Mouse (Mus musculus): ENCODE data around the gene Cox6a1.
A peak's percentile ranks its signal among the peaks of the same experiment; 100 is the strongest.

DNA sequence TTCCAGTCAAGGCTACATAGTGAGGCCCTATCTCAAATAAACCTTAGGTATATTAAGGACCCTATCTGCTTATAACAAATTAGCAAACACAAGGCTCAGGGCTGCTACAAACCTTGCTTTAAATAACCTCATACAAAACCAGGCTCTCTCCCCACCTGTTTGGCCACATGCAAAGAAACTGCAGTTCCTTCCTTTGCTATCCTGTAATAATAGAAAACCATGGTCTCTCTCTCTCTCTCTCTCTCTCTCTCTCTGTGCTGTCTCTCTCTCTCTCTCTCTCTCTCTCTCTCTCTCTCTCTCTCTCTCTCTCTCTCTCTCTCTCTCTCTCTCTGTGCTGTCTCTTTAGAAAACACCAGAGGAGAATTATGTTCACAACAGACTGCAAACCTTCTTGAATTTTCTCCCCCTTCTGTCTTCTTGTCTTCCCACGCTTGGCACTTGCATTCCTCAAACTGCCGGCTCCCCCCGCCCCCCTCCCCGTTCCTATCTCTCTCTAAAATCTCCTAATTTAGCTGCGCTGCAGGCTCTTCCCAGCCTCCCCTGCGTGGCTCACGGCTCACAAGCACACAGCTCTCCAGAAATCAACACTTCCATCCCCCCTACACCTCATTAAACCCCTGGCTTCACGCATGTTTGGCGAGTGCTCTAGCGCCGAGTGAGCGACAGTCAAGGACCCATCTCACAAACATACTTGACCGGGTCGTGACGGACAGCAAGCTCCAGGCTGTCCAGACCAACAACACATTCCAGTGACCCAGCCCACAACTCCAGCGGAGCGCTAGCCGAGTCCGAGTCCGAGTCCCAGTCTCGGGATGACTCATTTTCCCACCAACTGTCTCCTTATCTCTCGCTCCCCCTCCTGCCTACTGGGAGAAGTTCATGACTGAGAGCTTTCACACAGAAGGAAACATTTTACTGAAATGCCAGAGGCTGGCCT is 29.5 kb downstream of the Cox6a1 start:
- TF ChIP-seq CTCF (IDR thresholded peaks at IDR 0.05; ENCODE audit: borderline replicate concordance, insufficient read depth, low read length) = no peak
- peak; percentile 56 for TF ChIP-seq POLR2A (IDR thresholded peaks at IDR 0.05; ENCODE audit: low read depth, low read length)
